Mouse (Mus musculus) midbrain, embryonic 11.5 days (tissue): Measurements from ENCODE around the gene Eml4. TPM values are rescaled to one million over a fixed set of nuclear protein-coding genes. Genes with fewer than 3 reads are reported as not detected.

Experiments
- ATAC-seq: fragments of 200-750 bp; cut with Nextera tagmentation; 2 replicates; pipeline ENCODE4 v1.8.0; 2017; ENCODE audit warnings: moderate TSS enrichment, moderate library complexity; ENCODE audit not compliant: low FRiP score
- DNase-seq: peaks from one replicate; pipeline ENCODE4 v3.0.0; 2015; ENCODE audit warnings: low spot score; ENCODE audit errors: missing footprints
- H3K27ac ChIP-seq: fragments of 300-500 bp; sonication (generic); 2 replicates; pipeline ENCODE4 v1.5.1; 2014; ENCODE audit warnings: low read depth, low read length
- H3K27me3 ChIP-seq: fragments of 300-500 bp; sonication (generic); 2 replicates; pipeline ENCODE4 v1.6.1; 2014; ENCODE audit warnings: mild to moderate bottlenecking, low read length, moderate library complexity, mixed read lengths; ENCODE audit not compliant: control insufficient read depth, insufficient read depth
- H3K36me3 ChIP-seq: fragments of 300-500 bp; sonication (generic); 2 replicates; pipeline ENCODE4 v1.6.1; 2014; ENCODE audit warnings: mild to moderate bottlenecking, low read length, moderate library complexity, mixed read lengths; ENCODE audit not compliant: control insufficient read depth, insufficient read depth
- H3K4me1 ChIP-seq: fragments of 300-500 bp; sonication (generic); 2 replicates; pipeline ENCODE4 v1.6.1; 2014; ENCODE audit warnings: low read length; ENCODE audit not compliant: control insufficient read depth, insufficient read depth
- H3K4me2 ChIP-seq: fragments of 300-500 bp; sonication (generic); 2 replicates; pipeline ENCODE4 v1.6.1; 2014; ENCODE audit warnings: mild to moderate bottlenecking, moderate library complexity
- H3K4me3 ChIP-seq: fragments of 300-500 bp; sonication (generic); 2 replicates; pipeline ENCODE4 v1.5.1; 2014; ENCODE audit warnings: low read depth, low read length
- H3K9ac ChIP-seq: fragments of 300-500 bp; sonication (generic); 2 replicates; pipeline ENCODE4 v1.6.1; 2014; ENCODE audit warnings: low read length
- H3K9me3 ChIP-seq: fragments of 300-500 bp; sonication (generic); 2 replicates; pipeline ENCODE4 v1.6.1; 2016; ENCODE audit warnings: low read length; ENCODE audit not compliant: control insufficient read depth
- WGBS: fragments of 180-500 bp; shearing (Covaris S2); extraction: QIAGEN DNeasy Blood & Tissue Kit; methylation state at CpG from one replicate; pipeline ENCODE4 v1.1.7; 2014; 5-methylcytosine and 5-hydroxymethylcytosine counted together
- polyA plus RNA-seq: library from polyadenylated mRNA; unstranded; fragments of >200 nt; fragmentation: Nextera tagmentation; extraction: Ambion mirVana; gene quantifications from 2 replicates; pipeline ENCODE4 v1.2.1, GENCODE M21; 2014

Gene Eml4
- polyA plus RNA-seq, 1 experiment from 2014 or later = 40.5 TPM

DNA sequence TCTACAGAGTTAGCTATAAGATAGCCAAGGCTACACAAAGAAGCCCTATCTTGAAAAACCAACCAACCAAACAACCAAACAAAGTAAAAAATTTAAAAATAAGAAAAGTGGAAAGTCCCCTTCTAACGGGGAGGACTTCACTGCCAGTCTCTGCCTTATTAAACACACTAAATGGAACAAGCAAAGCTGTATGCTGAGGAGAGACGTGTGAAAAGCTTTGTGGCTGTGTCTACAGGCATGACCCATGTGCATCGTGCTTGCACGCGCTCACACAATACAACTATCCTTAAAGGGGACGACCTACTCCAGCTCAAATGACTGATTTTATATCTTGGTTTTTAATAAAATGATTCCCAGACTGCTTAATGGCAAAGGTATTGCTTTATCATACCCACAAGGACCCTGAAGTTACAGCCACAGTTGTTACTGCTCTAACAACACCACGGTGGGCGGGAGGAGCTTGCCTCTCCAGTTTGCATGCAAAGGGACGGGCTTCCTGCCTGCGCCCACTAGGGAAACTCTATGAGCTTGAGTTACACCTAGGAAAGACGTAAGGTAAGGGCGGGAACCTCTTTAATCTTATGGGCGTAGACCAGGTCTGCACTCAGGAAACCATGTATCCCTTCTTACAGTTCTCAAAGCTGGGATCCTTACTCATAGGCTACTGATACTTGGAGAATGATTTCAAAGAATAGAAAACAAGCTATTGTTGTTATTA is 11.2 kb upstream of the Eml4 start:
- Histone ChIP-seq H3K27ac (no peak overlapping the region), H3K4me2 (no peak overlapping the region), H3K9me3 (no peaks in the 10 kb centered on the region), H3K4me3 (no peak overlapping the region), H3K36me3 (no peaks in the 10 kb centered on the region), H3K4me1 (no peaks in the 10 kb centered on the region), H3K9ac (no peak overlapping the region), H3K27me3 (no peaks in the 10 kb centered on the region)
- DNase-seq (no peak), ATAC-seq (no peak)
- WGBS = 83% methylated on average over 13 of the region's 13 CpGs

DNA sequence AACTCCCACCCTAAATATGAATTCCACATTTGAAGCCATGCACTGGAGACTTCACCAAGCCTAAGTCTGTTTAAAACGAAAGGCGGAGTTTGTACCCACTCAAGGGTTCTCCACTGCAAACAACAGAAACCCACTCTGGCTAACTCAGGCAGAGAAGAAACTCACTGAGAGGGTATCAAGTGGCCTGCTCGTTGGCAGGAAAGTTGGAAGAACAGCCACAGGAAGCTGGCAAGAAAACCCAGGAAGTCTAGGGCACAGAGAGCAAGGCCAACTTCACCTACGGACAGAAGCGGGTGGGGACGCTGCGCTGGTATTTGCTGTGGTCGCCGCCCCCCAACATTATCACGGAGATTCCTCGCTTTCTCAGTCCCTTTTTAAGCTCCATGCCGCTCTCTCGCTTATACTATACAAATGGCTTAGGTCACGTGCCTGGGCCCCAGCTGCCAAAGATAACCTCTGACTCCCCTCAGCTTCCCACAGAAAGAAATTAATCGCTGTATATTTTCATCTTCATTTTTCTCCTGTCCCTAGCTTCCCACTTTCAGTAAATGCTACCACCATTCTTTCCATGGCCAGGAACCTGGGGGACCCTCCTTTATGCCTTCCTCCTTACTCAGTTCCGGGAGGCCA is 9.7 kb upstream of the Eml4 start:
- no peaks in the 10 kb centered on the region for H3K36me3 ChIP-seq
- no peaks in the 10 kb centered on the region for H3K9me3 ChIP-seq
- 73% methylated on average over 16 of the region's 16 CpGs for WGBS
- H3K27ac ChIP-seq = no peak overlapping the region
- H3K4me2 ChIP-seq = no peak overlapping the region
- no peak overlapping the region for H3K4me3 ChIP-seq
- ATAC-seq (no peak), DNase-seq (no peak)
- H3K27me3 ChIP-seq = no peaks in the 10 kb centered on the region
- no peak overlapping the region for H3K9ac ChIP-seq
- no peaks in the 10 kb centered on the region for H3K4me1 ChIP-seq

DNA sequence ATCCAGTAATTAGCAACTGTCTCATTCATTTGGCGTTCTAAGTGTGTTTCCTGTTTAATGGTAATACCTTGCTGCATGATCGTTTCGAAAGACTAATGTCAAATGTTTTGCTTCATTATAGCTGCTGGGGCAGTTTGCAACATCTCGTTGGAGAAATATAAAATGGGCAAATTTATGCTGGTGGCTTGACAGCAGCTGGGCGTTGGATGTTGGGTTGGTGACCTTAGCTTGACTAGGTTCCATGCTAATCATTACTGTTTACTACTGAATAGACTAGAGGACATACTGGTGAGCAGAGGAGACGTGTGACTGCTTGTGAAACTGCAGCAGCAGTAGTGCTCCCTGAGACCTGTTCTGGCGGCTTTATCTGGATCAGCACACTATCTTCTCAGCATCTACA is 6.5 kb upstream of the Eml4 start:
- H3K27me3 ChIP-seq = no peaks in the 10 kb centered on the region
- H3K9me3 ChIP-seq = no peaks in the 10 kb centered on the region
- no peak overlapping the region for H3K4me3 ChIP-seq
- ATAC-seq (no peak), DNase-seq (no peak)
- no peaks in the 10 kb centered on the region for H3K36me3 ChIP-seq
- H3K9ac ChIP-seq = no peak overlapping the region
- no peak overlapping the region for H3K4me2 ChIP-seq
- 86% methylated on average over 7 of the region's 7 CpGs for WGBS
- H3K4me1 ChIP-seq = no peaks in the 10 kb centered on the region
- H3K27ac ChIP-seq = no peak overlapping the region

DNA sequence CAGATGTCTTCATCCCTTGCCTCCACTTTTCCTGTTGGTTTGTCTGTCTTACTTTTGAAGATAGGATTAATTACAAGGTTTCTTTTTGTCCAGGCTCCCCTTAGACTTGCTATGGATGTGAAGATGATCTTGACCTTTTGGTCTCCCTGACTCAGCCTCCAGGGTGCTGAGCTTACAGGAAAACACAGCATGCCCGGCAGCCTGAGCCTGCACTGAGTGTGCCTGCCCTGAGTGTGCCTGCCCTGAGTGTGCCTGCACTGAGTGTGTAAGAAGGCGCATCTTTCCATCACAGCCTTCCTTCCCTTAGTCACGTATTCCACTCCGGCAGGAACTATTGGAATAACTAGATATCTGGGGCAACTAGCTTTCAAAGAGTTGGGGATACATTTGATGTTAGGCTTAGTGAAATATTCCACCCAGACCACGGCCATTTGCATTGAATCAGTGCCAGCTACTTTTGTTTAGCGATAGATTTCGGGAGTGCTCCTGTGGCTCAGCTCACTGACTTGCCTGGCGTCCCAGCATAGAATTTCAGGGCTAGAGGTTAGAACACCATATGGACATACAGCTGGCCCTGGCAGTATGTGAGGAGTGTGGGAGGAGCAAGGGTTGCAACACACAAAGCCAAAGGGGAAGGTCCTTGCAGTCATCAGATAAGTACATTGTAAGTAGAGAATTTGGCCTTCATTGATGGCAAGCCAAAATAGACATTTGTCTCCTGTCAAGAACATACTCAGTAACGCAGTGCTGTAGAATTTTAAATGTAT is 2.5 kb upstream of the Eml4 start:
- ATAC-seq (no peak), DNase-seq (no peak)
- H3K4me3 ChIP-seq = no peak overlapping the region
- no peaks in the 10 kb centered on the region for H3K36me3 ChIP-seq
- H3K4me2 ChIP-seq = no peak overlapping the region
- WGBS = 92% methylated on average over 9 of the region's 9 CpGs
- no peak overlapping the region for H3K9ac ChIP-seq
- peaks cover 14% of the 10 kb centered on the region for H3K4me1 ChIP-seq
- H3K27ac ChIP-seq = no peak overlapping the region
- no peaks in the 10 kb centered on the region for H3K9me3 ChIP-seq
- H3K27me3 ChIP-seq = no peaks in the 10 kb centered on the region

DNA sequence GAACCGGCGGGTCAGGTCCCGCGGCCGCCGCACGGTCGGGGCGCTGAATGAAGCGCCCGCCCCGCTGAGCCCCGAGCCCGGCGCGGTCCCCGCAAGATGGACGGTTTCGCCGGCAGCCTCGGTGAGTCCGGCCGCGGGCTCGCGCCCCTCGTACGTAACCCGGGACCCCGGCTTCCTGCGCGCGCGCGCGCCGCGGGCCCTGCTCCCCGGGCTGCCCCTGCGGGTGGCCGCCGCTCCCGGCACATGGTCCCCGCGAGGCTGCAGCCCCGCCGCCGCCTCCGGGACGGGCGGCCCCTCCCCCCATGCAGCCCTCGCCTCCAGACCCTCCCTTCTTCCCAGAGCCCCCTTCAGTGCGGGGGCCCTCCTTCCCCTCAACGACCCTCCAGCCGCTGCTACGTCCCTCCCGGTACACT is 394 bp downstream of the Eml4 start:
- no peaks in the 10 kb centered on the region for H3K36me3 ChIP-seq
- peak overlapping the region; percentile 87 for H3K4me3 ChIP-seq
- peaks cover 14% of the 10 kb centered on the region for H3K4me1 ChIP-seq
- H3K27ac ChIP-seq = peak overlapping the region; percentile 68
- ATAC-seq (peak; percentile 81), DNase-seq (no peak)
- peak overlapping the region; percentile 89 for H3K9ac ChIP-seq
- peak overlapping the region; percentile 71 for H3K4me2 ChIP-seq
- no peaks in the 10 kb centered on the region for H3K27me3 ChIP-seq
- whole genome bisulfite sequencing = under 1% methylated on average over 19 of the region's 57 CpGs
- H3K9me3 ChIP-seq = no peaks in the 10 kb centered on the region

DNA sequence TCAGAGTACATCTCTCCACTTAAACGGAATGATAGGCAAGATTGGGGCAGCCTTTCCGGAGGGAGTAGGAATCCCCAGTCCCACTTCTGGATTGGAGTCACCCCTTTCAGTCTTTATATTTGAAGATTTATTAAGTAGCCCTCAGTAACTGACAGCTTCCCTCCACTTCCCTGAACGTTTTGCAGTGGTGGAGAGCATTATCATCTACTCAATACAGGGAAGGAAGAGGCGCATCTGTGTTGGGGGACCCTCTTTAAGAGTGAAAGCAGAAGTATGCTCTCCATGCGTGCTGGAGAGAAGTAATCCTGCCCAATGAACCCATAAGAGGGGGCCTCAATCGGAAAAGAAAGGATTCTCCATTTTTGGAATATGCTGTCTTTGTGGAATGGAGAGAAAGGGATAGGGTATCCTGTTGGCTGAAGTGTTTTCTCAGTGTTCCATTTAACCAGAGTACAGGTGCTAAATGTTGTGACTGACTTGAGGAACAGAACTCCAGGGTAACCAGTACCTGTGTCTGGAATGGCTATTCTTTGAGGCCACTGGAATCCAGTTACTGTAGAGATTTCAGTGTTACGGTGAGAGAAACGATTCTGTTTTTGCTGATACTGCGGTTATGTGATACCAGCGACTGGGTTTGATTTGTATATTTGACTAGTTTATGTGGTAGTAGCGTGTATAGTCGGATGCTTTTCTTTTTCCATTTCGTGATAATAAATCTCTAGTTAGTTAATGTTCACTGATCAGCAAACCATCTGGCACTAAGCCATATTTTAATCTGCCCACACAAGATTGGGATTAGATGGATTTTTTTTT is 1.1 kb downstream of the Eml4 start:
- H3K27me3 ChIP-seq = no peaks in the 10 kb centered on the region
- DNase-seq (peak; percentile 96), ATAC-seq (no peak)
- WGBS = 12% methylated on average over 13 of the region's 13 CpGs
- H3K9ac ChIP-seq = peak overlapping the region; percentile 89
- H3K9me3 ChIP-seq = no peaks in the 10 kb centered on the region
- peak overlapping the region; percentile 87 for H3K4me3 ChIP-seq
- peak overlapping the region; percentile 71 for H3K4me2 ChIP-seq
- H3K27ac ChIP-seq = no peak overlapping the region
- H3K4me1 ChIP-seq = peaks cover 14% of the 10 kb centered on the region
- no peaks in the 10 kb centered on the region for H3K36me3 ChIP-seq

DNA sequence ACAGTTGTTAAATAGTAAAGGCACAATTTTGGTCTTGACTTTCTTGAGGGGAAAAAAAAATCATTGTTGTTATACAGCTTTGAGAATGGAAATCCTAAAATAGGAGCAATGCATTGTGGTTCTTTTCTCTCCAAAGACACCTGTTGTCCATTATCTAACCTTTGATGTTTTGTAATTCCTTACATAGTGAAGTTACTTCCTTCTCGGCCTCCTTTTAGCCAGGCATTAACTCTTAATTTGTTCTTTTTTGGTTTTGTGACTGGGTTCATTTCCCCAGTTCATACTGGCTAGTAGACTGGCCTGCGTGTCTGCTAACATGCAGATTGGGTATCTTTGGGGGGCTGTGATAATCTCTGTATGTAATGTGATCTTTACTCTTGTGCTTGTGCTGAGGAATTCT is 1.7 kb downstream of the Eml4 start:
- H3K4me3 ChIP-seq = 0 out of 2 replicates have a peak overlapping the region, but pooled peaks have one; percentile 6
- no peak overlapping the region for H3K27ac ChIP-seq
- peaks cover 14% of the 10 kb centered on the region for H3K4me1 ChIP-seq
- no peaks in the 10 kb centered on the region for H3K27me3 ChIP-seq
- no peaks in the 10 kb centered on the region for H3K36me3 ChIP-seq
- no peak for ATAC-seq
- peak; percentile 89 for DNase-seq
- H3K4me2 ChIP-seq = peak overlapping the region; percentile 71
- no peaks in the 10 kb centered on the region for H3K9me3 ChIP-seq
- peak overlapping the region; percentile 9; the same call in 1 of the 2 replicates for H3K9ac ChIP-seq
- 6% methylated on average over 2 of the region's 2 CpGs for WGBS

DNA sequence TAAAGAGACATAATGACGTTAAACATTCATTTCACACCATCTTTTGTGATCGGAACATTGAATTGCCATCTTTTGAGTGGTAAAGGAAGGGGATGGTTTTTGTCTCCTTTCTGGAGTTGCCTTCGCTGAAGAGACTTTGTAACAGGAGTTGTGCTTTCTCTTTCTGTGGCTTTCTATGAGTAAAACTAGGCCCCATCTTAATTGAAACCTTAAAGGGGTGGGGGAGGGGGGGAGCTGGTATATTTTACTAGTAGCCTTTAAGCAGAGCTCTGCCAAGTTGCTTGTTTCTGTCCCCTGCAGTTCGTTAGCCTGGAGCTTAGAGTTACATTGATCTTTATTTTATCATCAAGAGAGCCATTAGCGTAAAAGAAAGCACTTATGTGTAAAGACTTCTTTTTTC is 2.3 kb downstream of the Eml4 start:
- no peak overlapping the region; the same call in 1 of the 2 replicates for H3K9ac ChIP-seq
- peaks cover 14% of the 10 kb centered on the region for H3K4me1 ChIP-seq
- H3K27me3 ChIP-seq = no peaks in the 10 kb centered on the region
- H3K27ac ChIP-seq = no peak overlapping the region
- no peak for DNase-seq
- no peak overlapping the region for H3K4me3 ChIP-seq
- H3K4me2 ChIP-seq = peak overlapping the region; percentile 71; the same call in 1 of the 2 replicates
- no peaks in the 10 kb centered on the region for H3K36me3 ChIP-seq
- no peaks in the 10 kb centered on the region for H3K9me3 ChIP-seq
- ATAC-seq = no peak
- WGBS = 17% methylated on average over 5 of the region's 5 CpGs
